Mouse (Mus musculus): Measurements from ENCODE around the gene Myo9b. TPM values are rescaled to one million over a fixed set of nuclear protein-coding genes. Genes with fewer than 3 reads are reported as not detected.

The Myo9b gene
- 41.4 and 45.9 TPM in 2 replicates for polyA plus RNA-seq (2012; rRNA removed)

GRCm38 (mm10) chr8:71272286-71273150, at the start of gene Myo9b, which contains the start of gene Haus8:
Gene Myo9b (plus strand): TSS chr8:71272714.
Gene Haus8 (minus strand): TSS chr8:71272934.

DNA sequence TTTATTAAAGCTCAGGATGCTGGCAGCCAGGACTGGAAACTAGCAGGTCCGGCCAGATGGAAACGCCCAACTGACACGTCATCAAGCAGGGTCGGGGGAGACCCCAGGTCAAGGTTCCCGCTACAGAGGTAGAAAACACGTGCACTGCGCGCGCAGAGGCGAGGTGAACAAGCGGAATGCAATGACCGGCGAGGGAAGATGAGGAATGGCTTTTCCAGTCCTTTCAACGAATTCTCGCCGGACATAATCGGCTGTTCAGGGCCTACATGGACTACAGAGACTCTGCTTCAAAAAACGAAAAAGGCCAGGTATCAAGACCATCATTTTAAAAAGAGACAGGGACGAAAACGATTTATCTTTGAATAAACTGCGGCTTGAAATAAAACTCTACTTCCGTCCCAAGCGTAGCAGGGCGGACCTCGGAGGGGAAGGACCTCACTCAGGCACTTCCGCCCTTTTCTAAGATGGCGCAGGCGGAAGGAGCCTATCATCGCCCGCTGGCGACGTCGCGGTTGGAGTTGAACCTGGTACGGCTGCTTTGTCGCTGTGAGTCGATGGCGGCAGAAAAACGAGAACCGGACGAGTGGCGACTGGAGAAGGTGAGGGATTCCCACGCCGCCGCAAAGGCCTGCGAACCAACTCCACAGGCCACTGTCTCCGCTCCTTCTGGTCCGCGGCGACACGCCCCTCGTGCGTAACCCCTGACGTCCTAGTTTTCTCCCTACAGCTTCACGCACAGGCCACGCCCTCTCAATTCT, 94.4 kb downstream of the Myo9b start, which contains the start of gene Use1:
Use1 (plus strand) TSS at position 78 of the 758 bp plus-strand sequence.

GRCm38 (mm10) chr8:71371236-71371848, 98.8 kb downstream of the Myo9b start, which contains the start of gene Ocel1:
Gene Ocel1 (plus strand): TSS chr8:71371298.

GRCm38 (mm10) chr8:71381421-71381970, 109.0 kb downstream of the Myo9b start, which contains the start of gene Nr2f6:
Gene Nr2f6 (minus strand): TSS chr8:71381960.

DNA sequence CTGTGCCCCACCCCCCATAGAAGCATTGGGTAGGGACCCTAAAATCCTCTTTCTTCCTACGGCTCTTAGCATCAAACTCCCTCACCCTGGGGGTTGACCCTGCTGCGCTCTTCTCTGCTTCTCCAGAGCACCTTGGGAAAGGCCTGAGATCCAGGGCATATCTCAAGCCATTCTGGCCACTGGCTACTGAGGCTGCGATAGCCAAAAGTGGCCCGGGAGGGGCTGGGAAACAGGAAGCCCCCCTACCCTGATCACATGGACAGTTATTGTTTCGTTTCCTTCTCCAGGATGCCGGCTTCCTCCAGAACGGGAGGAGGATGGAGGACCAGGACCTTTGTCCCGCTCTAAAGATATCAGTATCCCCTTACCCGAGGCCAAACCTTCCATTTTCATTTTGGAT, 123.1 kb downstream of the Myo9b start, which contains the start of gene Ushbp1:
Ushbp1 (minus strand) TSS at position 174 of the 400 bp plus-strand sequence.

GRCm38 (mm10) chr8:71396639-71397305, 124.3 kb downstream of the Myo9b start, which contains the start of gene Babam1:
Gene Babam1 (plus strand): TSS chr8:71396861.

DNA sequence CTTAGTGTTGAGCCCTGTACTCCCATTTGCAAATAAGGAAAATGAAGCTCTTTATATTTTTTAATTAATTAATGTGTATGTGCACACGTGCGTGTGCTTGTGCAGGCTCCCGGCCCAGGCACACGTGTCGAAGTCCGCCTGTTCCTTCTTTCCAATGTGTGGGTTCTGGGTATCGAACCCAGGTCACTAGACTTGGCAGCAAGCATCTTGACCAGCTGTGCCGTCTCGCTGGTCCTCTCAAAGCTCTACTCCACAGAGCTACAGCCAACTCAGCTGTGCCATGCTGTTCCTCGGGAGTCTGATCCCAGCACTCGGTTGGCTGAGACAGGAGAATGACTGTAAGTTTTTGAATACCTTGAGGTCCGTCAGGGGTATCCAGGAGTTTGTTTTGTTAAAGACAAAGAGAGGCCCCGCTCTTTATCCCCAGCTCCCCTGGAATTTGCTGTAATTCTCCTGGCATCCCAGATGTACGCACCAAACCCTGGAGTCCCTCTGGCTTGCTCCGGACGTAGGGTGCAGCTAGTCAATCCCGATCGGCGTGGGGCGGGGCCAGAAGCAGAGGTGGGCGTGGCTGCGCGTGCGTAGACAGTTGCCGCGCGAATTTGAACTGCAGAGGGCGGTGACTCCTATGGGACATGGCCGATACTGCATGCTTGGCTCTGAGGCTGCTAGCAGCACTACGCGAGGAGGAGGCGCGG, 133.0 kb downstream of the Myo9b start, which contains the start of gene Ankle1:
Ankle1 (plus strand) TSS at position 610 of the 698 bp plus-strand sequence.

Other genes starting within 250 kb of the Myo9b start
- 33.0 and 35.3 TPM in 2 replicates for gene Haus8, start 220 bp downstream of the Myo9b start, polyA plus RNA-seq (2012; rRNA removed)
- gene Use1, start 94.1 kb downstream of the Myo9b start, polyA plus RNA-seq (2012; rRNA removed), result 175 and 182 TPM in 2 replicates
- gene Ocel1, start 98.6 kb downstream of the Myo9b start, polyA plus RNA-seq (2012; rRNA removed), result 5.5 and 5.6 TPM in 2 replicates
- 41.8 and 52.9 TPM in 2 replicates for gene Nr2f6, start 109.2 kb downstream of the Myo9b start, polyA plus RNA-seq (2012; rRNA removed)
- 9.2 and 11.1 TPM in 2 replicates for gene Ushbp1, start 123.1 kb downstream of the Myo9b start, polyA plus RNA-seq (2012; rRNA removed)
- gene Babam1, start 124.1 kb downstream of the Myo9b start, polyA plus RNA-seq (2012; rRNA removed), result 130 and 141 TPM in 2 replicates
- 24.8 and 26.3 TPM in 2 replicates for gene Ankle1, start 133.3 kb downstream of the Myo9b start, polyA plus RNA-seq (2012; rRNA removed)
- gene Abhd8, start 190.9 kb downstream of the Myo9b start, polyA plus RNA-seq (2012; rRNA removed), result 122 and 130 TPM in 2 replicates
- 88.1 and 98.9 TPM in 2 replicates for gene Mrpl34, start 192.2 kb downstream of the Myo9b start, polyA plus RNA-seq (2012; rRNA removed)
- gene Dda1, start 196.5 kb downstream of the Myo9b start, polyA plus RNA-seq (2012; rRNA removed), result 167 and 174 TPM in 2 replicates
- 123 and 140 TPM in 2 replicates for gene Ano8, start 213.2 kb downstream of the Myo9b start, polyA plus RNA-seq (2012; rRNA removed)
- 27.1 and 27.9 TPM in 2 replicates for gene Gtpbp3, start 215.4 kb downstream of the Myo9b start, polyA plus RNA-seq (2012; rRNA removed)
- 11.4 and 18.7 TPM in 2 replicates for gene Plvap, start 239.0 kb downstream of the Myo9b start, polyA plus RNA-seq (2012; rRNA removed)

All from central nervous system, embryonic 14 days (tissue).